ENCODE assay signal across 21 mouse cellular contexts in genomic region chr15:67979451-67979850, GRCm38 (mm10).
DNase-seq lines count a peak whose midpoint lies in the region; ATAC-seq lines count a peak whose summit lies in the region.
"Had no signal": no experiment of that assay in that cellular context is flagged by ENCODE, and none has a peak within 500 bp of the region (broad histone marks: within the 10 kb centered on the region; RNA-seq: fewer than 3 reads in every experiment).

No protein-coding gene starts in this region.

- H3K4me2 ChIP-seq in kidney, embryonic 15.5 days = no peak overlapping the region
- no peak overlapping the region for H3K4me2 ChIP-seq in lung, embryonic 16.5 days (ENCODE audit: low read depth, low read length)
- H3K4me2 ChIP-seq: forebrain, embryonic 13.5 days; hindbrain, embryonic 15.5 days; intestine, embryonic 15.5 days; midbrain, embryonic 15.5 days had no signal

- 0 out of 2 replicates have a peak, but pooled peaks cover 3% of the 10 kb centered on the region for H3K9me3 ChIP-seq in kidney, embryonic 15.5 days (replicated peaks)
- H3K9me3 ChIP-seq in lung, embryonic 16.5 days (ENCODE audit: control insufficient read depth, low read length) = no peaks in the 10 kb centered on the region
- H3K9me3 ChIP-seq: forebrain, embryonic 13.5 days; hindbrain, embryonic 15.5 days; intestine, embryonic 15.5 days; midbrain, embryonic 15.5 days had no signal

- H3K36me3 ChIP-seq in kidney, embryonic 15.5 days = no peaks in the 10 kb centered on the region
- no peaks in the 10 kb centered on the region for H3K36me3 ChIP-seq in lung, embryonic 16.5 days (ENCODE audit: control insufficient read depth, insufficient read depth, low read length)
- H3K36me3 ChIP-seq: hindbrain, embryonic 15.5 days; intestine, embryonic 15.5 days; midbrain, embryonic 15.5 days had no signal

- DNase-seq in kidney, postnatal 36 days = no peak
- DNase-seq in lung, postnatal 25 days (ENCODE audit: low spot score) = no peak
- DNase-seq in embryo, embryonic 11 days = peak; percentile 9
- DNase-seq in lung, postnatal 14 days = peak; percentile 7
- no peak for DNase-seq in B cell, adult 2 months
- DNase-seq in right cerebral cortex, postnatal 14 days = no peak
- DNase-seq: adrenal gland, postnatal 10 days; cerebellum, adult 9-10 months; gastrocnemius, adult 2 months; heart, postnatal 4 days; kidney, adult 9 months; right cerebral cortex, postnatal 25 days; spleen, adult 18-20 months; thymus, postnatal 25 days had no signal

- ATAC-seq in kidney, embryonic 15.5 days (replicated peaks; ENCODE audit: low FRiP score) = peak; percentile 77
- ATAC-seq in lung, embryonic 16.5 days (ENCODE audit: low read depth) = peak; percentile 93
- ATAC-seq: forebrain, embryonic 13.5 days; intestine, embryonic 15.5 days; midbrain, embryonic 15.5 days had no signal

- 40% methylated on average over 3 of the region's 3 CpGs for WGBS in kidney, embryonic 15.5 days
- 51% methylated on average over 3 of the region's 3 CpGs for WGBS in lung, embryonic 16.5 days

- H3K27me3 ChIP-seq in kidney, embryonic 15.5 days = no peaks in the 10 kb centered on the region
- no peaks in the 10 kb centered on the region for H3K27me3 ChIP-seq in lung, embryonic 16.5 days (ENCODE audit: control insufficient read depth, insufficient read depth, low read depth, low read length)
- H3K27me3 ChIP-seq: forebrain, embryonic 13.5 days; hindbrain, embryonic 15.5 days; intestine, embryonic 15.5 days; megakaryocyte, embryonic 14.5 days; midbrain, embryonic 15.5 days had no signal

- H3K27ac ChIP-seq in kidney, embryonic 15.5 days = no peak overlapping the region
- H3K27ac ChIP-seq in lung, embryonic 16.5 days (ENCODE audit: low read length) = no peak overlapping the region
- H3K27ac ChIP-seq: forebrain, embryonic 13.5 days; gastrocnemius, adult 2 months; hindbrain, embryonic 15.5 days; intestine, embryonic 15.5 days; midbrain, embryonic 15.5 days had no signal

- no peak overlapping the region for H3K9ac ChIP-seq in kidney, embryonic 15.5 days
- H3K9ac ChIP-seq in lung, embryonic 16.5 days (ENCODE audit: low read length) = no peak overlapping the region
- H3K9ac ChIP-seq: forebrain, embryonic 13.5 days; hindbrain, embryonic 15.5 days; intestine, embryonic 15.5 days; midbrain, embryonic 15.5 days had no signal

- no peak overlapping the region for H3K4me3 ChIP-seq in kidney, embryonic 15.5 days (replicated peaks)
- H3K4me3 ChIP-seq in lung, embryonic 16.5 days (ENCODE audit: low read length) = no peak overlapping the region
- H3K4me3 ChIP-seq: forebrain, embryonic 13.5 days; gastrocnemius, adult 2 months; hindbrain, embryonic 15.5 days; intestine, embryonic 15.5 days; megakaryocyte, embryonic 14.5 days; midbrain, embryonic 15.5 days had no signal

- H3K4me1 ChIP-seq in kidney, embryonic 15.5 days = 0 out of 2 replicates have a peak, but pooled peaks cover 6% of the 10 kb centered on the region
- H3K4me1 ChIP-seq in lung, embryonic 16.5 days (replicated peaks; ENCODE audit: control insufficient read depth, insufficient read depth, low read length) = no peaks in the 10 kb centered on the region
- H3K4me1 ChIP-seq: forebrain, embryonic 13.5 days; hindbrain, embryonic 15.5 days; intestine, embryonic 15.5 days; megakaryocyte, embryonic 14.5 days; midbrain, embryonic 15.5 days had no signal

Comparison
In these comparisons a context has a peak if more than half of its experiments do, and no peak if none do; other contexts are left out.
1. DNase-seq: peak in embryo, embryonic 11 days (single experiment) and lung, postnatal 14 days (single experiment); none in kidney, postnatal 36 days (0 of 2), lung, postnatal 25 days (single experiment), B cell, adult 2 months (0 of 2) and right cerebral cortex, postnatal 14 days (single experiment).